Mouse (Mus musculus) adrenal gland, postnatal 14 days (tissue): Measurements from ENCODE around the gene Ceacam9. TPM values are rescaled to one million over a fixed set of nuclear protein-coding genes. Genes with fewer than 3 reads are reported as not detected.

Source experiments
- DNase-seq: peaks from one replicate; pipeline ENCODE4 v3.0.0; 2021; ENCODE audit warnings: mixed read lengths
- total RNA-seq: library from RNA; stranded (reverse); gene quantifications from 2 replicates; pipeline ENCODE4 v1.2.3, GENCODE M21; 2021

The Ceacam9 gene
- total RNA-seq, 1 experiment from 2014 or later, result not detected

GRCm38 (mm10) chr7:16739056-16739604 is 17.4 kb downstream of the Ceacam9 start:
- no peak for DNase-seq

GRCm38 (mm10) chr7:16745373-16745772 is 23.6 kb downstream of the Ceacam9 start:
- DNase-seq, result no peak

DNA sequence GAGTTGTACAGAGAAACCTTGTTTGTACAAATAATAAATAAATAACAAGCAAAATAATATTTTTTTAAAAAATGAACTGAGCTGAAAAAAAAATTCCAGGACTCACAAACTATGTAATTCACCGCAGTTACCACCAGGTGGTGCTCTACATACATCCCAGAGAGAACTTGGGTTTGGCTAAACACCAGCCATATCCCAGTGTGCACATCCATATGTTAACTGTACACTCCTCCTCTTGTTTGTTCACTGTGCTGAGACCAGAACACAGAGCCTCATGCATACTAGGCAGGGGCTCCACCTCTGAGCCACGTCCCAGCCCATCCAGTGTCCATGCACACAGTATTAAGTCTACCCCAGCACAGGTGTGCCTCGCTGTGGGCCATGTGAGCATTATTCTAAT is 24.4 kb downstream of the Ceacam9 start:
- DNase-seq, result peak; percentile 72

- DNase-seq, result no peak
Measured at GRCm38 (mm10) chr7:16747656-16748055, 25.9 kb downstream of the Ceacam9 start.

DNA sequence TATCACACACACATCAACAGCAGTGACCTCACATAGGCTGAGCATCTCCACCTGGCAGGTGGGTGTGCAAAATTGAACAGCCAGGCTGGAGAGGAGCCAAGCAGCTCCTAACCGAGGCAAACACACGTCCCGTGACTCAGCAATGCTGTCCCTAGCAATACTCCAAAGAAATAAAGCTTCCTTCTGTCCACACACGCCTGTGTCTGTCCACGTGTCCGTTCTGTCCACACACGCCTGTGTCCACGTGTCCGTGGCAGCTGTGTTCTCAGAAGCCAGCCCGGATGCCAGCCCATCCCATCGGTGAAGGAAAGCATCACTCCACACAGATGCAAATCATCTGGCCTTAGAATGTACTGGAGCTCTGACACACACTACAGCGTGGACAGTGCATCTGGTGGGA is 30.3 kb downstream of the Ceacam9 start:
- no peak for DNase-seq

- DNase-seq, result peak; percentile 47
Measured at GRCm38 (mm10) chr7:16755362-16756017, 33.8 kb downstream of the Ceacam9 start.

GRCm38 (mm10) chr7:16758872-16759574 is 37.3 kb downstream of the Ceacam9 start:
- DNase-seq, result no peak

GRCm38 (mm10) chr7:16760292-16760691 is 38.6 kb downstream of the Ceacam9 start:
- peak; percentile 73 for DNase-seq

DNA sequence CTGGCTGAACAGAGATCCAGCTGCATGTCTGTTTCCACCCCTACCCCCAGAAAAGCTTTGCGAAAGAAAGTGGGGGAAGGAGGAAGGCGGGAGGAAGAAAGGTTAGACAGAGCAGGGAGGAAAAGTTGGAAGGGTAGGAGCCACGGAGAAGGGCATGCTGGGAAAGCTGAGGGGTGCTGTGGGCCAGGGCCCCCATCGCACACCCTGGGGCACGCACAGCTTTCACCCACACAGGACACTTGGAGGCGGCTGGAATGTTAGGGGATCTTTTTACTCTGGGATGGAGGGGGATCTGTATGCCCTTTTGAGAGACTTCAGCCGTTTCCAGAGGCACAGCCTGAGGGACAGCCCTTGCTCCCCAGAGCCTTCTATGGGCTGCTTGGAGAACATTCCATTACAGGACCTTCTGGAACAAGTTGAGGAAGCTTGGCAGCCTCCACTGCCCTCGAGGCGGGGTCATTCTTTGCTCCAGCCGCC is 39.3 kb downstream of the Ceacam9 start:
- peak; percentile 77 for DNase-seq

GRCm38 (mm10) chr7:16761630-16762029 is 39.9 kb downstream of the Ceacam9 start:
- DNase-seq, result peak; percentile 26

GRCm38 (mm10) chr7:16763463-16764218 is 41.9 kb downstream of the Ceacam9 start:
- DNase-seq, result peak; percentile 60

DNA sequence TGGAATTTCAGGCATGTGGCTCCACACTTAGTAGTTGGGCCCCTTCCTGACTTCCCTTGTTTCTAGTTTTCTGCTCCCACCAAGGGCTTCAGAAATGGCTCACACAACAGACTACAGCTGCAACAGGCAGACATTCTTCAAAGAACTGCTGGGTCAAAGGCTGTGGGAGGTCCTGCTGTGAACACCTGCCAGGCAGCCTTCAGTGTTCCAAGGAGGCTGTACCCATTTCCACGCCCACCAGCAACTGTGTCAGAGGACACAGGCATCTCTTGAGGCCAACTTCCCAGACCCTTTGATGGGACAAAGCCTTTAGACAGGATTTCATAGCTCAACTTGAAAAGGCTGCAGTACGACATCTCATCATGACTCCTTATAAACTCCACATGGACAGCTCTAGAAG is 44.7 kb downstream of the Ceacam9 start:
- no peak for DNase-seq

Other genes starting within 250 kb of the Ceacam9 start
- gene Npas1, start 244.2 kb upstream of the Ceacam9 start, total RNA-seq, result not detected in 2 replicates
- gene Arhgap35, start 106.9 kb upstream of the Ceacam9 start, total RNA-seq, result 55.2 and 57.6 TPM in 2 replicates
- gene Ceacam15, start 46.2 kb upstream of the Ceacam9 start, total RNA-seq, result not detected in 2 replicates
- gene Ap2s1, start 16.5 kb downstream of the Ceacam9 start, total RNA-seq, result 130 and 147 TPM in 2 replicates
- 120 and 160 TPM in 2 replicates for gene Slc1a5, start 59.4 kb downstream of the Ceacam9 start, total RNA-seq
- gene Strn4, start 94.0 kb downstream of the Ceacam9 start, total RNA-seq, result 71.1 and 71.7 TPM in 2 replicates
- 23.8 and 25.1 TPM in 2 replicates for gene Fkrp, start 94.8 kb downstream of the Ceacam9 start, total RNA-seq
- gene Prkd2, start 121.0 kb downstream of the Ceacam9 start, total RNA-seq, result 25.0 and 35.4 TPM in 2 replicates
- gene Dact3, start 153.4 kb downstream of the Ceacam9 start, total RNA-seq, result 2.6 and 4.1 TPM in 2 replicates
- 0.59 and 0.60 TPM in 2 replicates for gene Gng8, start 169.9 kb downstream of the Ceacam9 start, total RNA-seq
- 1.2 and 2.6 TPM in 2 replicates for gene Ptgir, start 184.6 kb downstream of the Ceacam9 start, total RNA-seq
- gene Calm3, start 202.2 kb downstream of the Ceacam9 start, total RNA-seq, result 222 and 231 TPM in 2 replicates
- gene Pnmal2, start 222.8 kb downstream of the Ceacam9 start, total RNA-seq, result 24.6 and 27.2 TPM in 2 replicates
- gene Pnmal1, start 237.8 kb downstream of the Ceacam9 start, total RNA-seq, result 4.6 and 5.6 TPM in 2 replicates